Mouse (Mus musculus): ENCODE results near the gene Thoc3. TPM values are rescaled to one million over a fixed set of nuclear protein-coding genes. Genes with fewer than 3 reads are reported as not detected.
A peak's percentile ranks its signal among the peaks of the same experiment; 100 is the strongest.

The Thoc3 gene
- polyA plus RNA-seq (2012; fragmentation: generic; extraction: Trizol) = 70.8 TPM
- long read RNA-seq, experiment 1, transcript Thoc3-201 (6 exons, 2,335 nt) = major isoform, 63 of 70 reads
- long read RNA-seq, experiment 1, partial matches to known transcripts = 2 of 70 reads
- long read RNA-seq, experiment 1, other reads (novel, unspliced or antisense) = 5 of 70 reads
- long read RNA-seq, experiment 2, transcript Thoc3-201 (6 exons, 2,335 nt) = major isoform, 108 of 114 reads
- long read RNA-seq, experiment 2, partial matches to known transcripts = 0 of 114 reads
- long read RNA-seq, experiment 2, other reads (novel, unspliced or antisense) = 6 of 114 reads

DNA sequence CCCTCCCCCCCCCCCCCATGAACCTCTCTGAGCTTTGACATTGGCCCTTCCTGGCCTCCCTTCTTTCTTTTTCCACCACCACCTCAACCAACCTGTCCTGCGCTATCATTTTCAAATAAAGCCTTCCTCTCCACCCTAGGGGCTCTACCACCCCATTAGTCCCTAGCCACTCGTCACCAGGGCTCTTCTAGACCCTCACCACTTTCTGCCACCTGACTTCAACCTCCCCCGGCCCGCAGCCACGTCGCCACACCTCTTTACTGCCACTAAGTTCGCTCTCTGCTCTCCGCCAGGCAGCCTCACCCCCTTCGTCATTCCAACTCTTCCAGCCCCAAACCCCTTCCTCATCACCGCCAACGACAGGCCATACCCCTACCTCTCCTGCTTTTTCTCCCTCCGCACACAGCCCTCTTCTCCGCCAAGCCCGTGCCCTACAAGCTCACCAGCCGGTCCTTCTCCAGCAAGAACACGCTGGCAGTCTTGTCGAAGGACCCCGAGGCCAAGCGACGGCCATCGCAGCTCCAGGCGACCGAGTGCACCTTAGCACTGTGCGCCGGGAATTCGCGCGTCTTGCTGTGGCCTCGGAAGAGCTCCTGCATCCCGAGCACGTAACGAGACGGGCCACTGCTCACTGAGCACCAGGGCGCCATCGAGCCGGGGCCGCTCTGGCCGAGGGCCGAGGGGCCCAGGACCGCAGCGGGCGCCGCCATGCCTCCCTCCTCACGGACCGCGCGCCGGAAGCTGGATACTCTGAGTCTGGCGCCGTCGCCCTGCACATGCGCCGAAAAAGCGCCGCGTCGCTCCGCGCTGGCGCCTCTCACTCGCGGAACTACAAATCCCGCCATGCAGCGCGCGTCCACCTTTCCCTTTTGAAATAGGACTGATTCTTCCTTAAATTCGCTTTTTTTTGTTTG is at the start of gene Thoc3:
TSS of gene Thoc3 (minus strand) at position 752 of the 914 bp plus-strand sequence.
- Histone ChIP-seq H3K27me3 (ENCODE audit: control insufficient read depth, insufficient read depth, insufficient read length) (no peaks in the 10 kb centered on the region), H3ac (ENCODE audit: control insufficient read depth, insufficient read length, low read depth) (peak within 1 kb of the TSS; percentile 76), H3K4me3 (ENCODE audit: insufficient read depth, poor library complexity, severe bottlenecking) (peak within 1 kb of the TSS; percentile 93), H3K79me3 (ENCODE audit: low read depth) (peaks cover 41% of the 10 kb centered on the region), H3K36me3 (ENCODE audit: control insufficient read depth, insufficient read depth) (peaks cover 44% of the 10 kb centered on the region), H3K79me2 (ENCODE audit: control insufficient read depth, insufficient read depth) (peaks cover 55% of the 10 kb centered on the region)
- TF ChIP-seq USF1 (IDR thresholded peaks at IDR 0.05; ENCODE audit: low read depth) = no peak
- TF ChIP-seq MYOD1 (IDR thresholded peaks at IDR 0.05; ENCODE audit: control insufficient read depth, insufficient read length, low read depth) = no peak
- TF ChIP-seq CTCF (IDR thresholded peaks at IDR 0.05; ENCODE audit: control insufficient read depth, insufficient read depth, insufficient read length) = no peak
- no peak for TF ChIP-seq MYOG (IDR thresholded peaks at IDR 0.05; ENCODE audit: control insufficient read depth, extremely low read depth, insufficient read length)
- peak; percentile 15 for TF ChIP-seq MAX (IDR thresholded peaks at IDR 0.05)

DNA sequence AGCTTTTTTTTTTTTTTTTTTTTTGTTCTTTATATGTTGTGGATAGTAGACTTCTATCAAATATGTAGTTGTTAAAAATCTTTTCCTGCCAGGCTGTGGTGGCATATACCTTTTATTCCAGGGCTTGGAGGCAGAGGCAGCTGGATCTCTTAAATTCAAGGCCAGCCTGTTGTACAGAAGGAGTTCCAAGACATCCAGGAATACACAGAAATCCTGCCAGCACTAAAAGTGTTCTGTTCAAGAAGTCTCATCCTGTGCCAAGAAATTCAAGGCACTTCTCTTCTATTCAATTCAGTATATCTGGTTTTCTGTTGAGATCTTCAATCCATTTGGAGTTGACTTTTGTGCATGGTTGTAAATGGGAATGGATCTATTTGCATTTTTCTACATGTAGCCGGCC is 37.3 kb upstream of the Thoc3 start:
- Histone ChIP-seq H3K4me3 (ENCODE audit: insufficient read depth, poor library complexity, severe bottlenecking) (no peak overlapping the region), H3K79me2 (ENCODE audit: control insufficient read depth, insufficient read depth) (peaks cover 66% of the 10 kb centered on the region), H3K79me3 (ENCODE audit: low read depth) (peaks cover 36% of the 10 kb centered on the region), H3K36me3 (ENCODE audit: control insufficient read depth, insufficient read depth) (no peaks in the 10 kb centered on the region), H3ac (ENCODE audit: control insufficient read depth, insufficient read length, low read depth) (no peak overlapping the region), H3K27me3 (ENCODE audit: control insufficient read depth, insufficient read depth, insufficient read length) (no peaks in the 10 kb centered on the region)
- TF ChIP-seq CEBPB (IDR thresholded peaks at IDR 0.05; ENCODE audit: low read depth) = no peak
- TF ChIP-seq CTCF (IDR thresholded peaks at IDR 0.05; ENCODE audit: control insufficient read depth, insufficient read depth, insufficient read length) = no peak
- TF ChIP-seq MAX (IDR thresholded peaks at IDR 0.05) = no peak
- TF ChIP-seq MYOD1 (IDR thresholded peaks at IDR 0.05; ENCODE audit: control insufficient read depth, insufficient read length, low read depth) = no peak
- TF ChIP-seq FOSL1 (IDR thresholded peaks at IDR 0.05; ENCODE audit: insufficient read depth, low read length, poor library complexity, severe bottlenecking) = no peak
- TF ChIP-seq MYOG (IDR thresholded peaks at IDR 0.05; ENCODE audit: control insufficient read depth, extremely low read depth, insufficient read length) = no peak
- no peak for TF ChIP-seq USF1 (IDR thresholded peaks at IDR 0.05; ENCODE audit: low read depth)

DNA sequence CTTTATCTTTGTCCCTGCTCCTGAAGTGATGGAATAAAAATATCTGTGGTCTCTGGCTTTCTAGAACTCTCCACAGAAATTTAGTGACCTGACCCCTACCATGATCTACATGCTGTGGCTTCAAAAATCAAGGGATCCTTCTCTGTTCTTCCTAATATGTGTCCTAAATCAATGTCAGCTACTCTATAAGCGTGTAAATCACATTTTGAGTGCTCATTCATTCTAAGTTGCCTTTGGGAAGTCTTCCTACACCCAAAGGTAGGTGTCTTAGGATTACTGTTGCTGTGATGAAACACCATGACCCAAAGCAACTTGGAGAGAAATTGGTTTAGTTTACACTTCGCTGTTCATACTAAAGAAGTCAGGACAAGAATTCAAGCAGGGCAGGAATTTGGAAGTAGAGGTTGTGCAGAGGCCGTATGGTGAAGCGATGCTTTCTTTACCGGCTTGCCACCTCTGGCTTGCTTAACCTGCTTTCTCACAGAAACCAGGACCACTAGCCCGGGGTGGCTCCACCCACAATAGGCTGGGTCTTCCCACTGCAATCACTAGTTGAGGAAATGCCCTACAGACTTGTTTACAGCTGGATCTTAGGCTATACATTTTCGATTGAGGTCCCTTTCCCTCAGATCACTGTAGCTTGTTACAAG is 36.1 kb upstream of the Thoc3 start:
- no peaks in the 10 kb centered on the region for H3K27me3 ChIP-seq (ENCODE audit: control insufficient read depth, insufficient read depth, insufficient read length)
- H3ac ChIP-seq (ENCODE audit: control insufficient read depth, insufficient read length, low read depth) = no peak overlapping the region
- peak overlapping the region; percentile 53 for H3K4me3 ChIP-seq (ENCODE audit: insufficient read depth, poor library complexity, severe bottlenecking)
- peaks cover 34% of the 10 kb centered on the region for H3K79me3 ChIP-seq (ENCODE audit: low read depth)
- TF ChIP-seq USF1 (IDR thresholded peaks at IDR 0.05; ENCODE audit: low read depth) (no peak), MYOG (IDR thresholded peaks at IDR 0.05; ENCODE audit: control insufficient read depth, extremely low read depth, insufficient read length) (no peak), MAX (IDR thresholded peaks at IDR 0.05) (no peak), MYOD1 (IDR thresholded peaks at IDR 0.05; ENCODE audit: control insufficient read depth, insufficient read length, low read depth) (no peak), CTCF (IDR thresholded peaks at IDR 0.05; ENCODE audit: control insufficient read depth, insufficient read depth, insufficient read length) (no peak), CEBPB (IDR thresholded peaks at IDR 0.05; ENCODE audit: low read depth) (no peak), FOSL1 (IDR thresholded peaks at IDR 0.05; ENCODE audit: insufficient read depth, low read length, poor library complexity, severe bottlenecking) (no peak)
- peaks cover 57% of the 10 kb centered on the region for H3K79me2 ChIP-seq (ENCODE audit: control insufficient read depth, insufficient read depth)
- H3K36me3 ChIP-seq (ENCODE audit: control insufficient read depth, insufficient read depth) = no peaks in the 10 kb centered on the region

DNA sequence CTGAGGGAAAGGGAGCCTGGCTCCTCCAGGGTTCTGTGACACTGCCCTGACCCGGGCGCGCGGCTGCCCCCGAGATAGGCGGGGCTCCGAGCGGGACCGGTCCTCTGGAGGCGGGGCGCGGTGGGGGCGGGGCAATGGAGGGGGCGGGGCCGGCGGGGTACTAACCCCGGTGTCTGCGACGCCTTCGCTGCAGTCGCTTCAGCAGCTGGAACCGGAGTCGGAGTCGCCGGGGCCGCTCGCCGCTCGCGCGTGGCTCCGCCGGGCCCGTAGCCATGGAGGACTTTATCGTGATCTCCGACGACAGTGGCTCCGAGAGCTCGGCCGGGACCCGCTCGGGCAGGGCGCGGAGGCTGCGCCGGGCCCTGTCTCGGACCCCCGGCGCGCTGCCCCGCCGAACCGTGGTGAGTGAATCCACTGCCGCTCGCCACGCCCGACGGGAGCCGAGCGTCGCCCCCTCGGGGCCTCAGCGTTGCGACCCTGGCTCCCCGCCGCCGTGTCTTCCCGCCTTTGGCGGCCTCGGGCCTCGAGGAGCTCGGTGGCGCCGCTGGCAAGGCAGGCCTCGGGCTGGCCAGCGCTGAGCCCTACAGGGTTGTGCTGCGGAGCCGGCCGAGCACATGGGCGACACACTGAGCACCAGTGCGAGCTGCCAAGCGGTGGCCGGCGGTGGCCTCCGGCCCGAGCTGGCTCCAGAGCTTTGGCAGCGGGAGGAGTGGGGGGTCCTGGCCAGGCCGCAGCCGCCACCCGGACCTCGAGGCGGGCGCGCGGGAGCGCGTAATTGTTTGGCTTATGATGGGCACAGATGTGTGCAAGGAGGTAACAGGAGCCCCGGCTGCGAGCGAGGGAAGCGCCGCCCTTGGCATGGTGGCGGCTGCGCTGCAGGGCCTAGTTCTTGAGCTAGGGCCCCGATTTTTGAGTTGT is 35.2 kb upstream of the Thoc3 start, which contains the start of gene Simc1:
TSS of gene Simc1 (plus strand) at position 176 of the 918 bp plus-strand sequence.
- H3K4me3 ChIP-seq (ENCODE audit: insufficient read depth, poor library complexity, severe bottlenecking) = peak within 1 kb of the TSS; percentile 53
- TF ChIP-seq CEBPB (IDR thresholded peaks at IDR 0.05; ENCODE audit: low read depth) = no peak
- TF ChIP-seq USF1 (IDR thresholded peaks at IDR 0.05; ENCODE audit: low read depth) = no peak
- no peak for TF ChIP-seq CTCF (IDR thresholded peaks at IDR 0.05; ENCODE audit: control insufficient read depth, insufficient read depth, insufficient read length)
- TF ChIP-seq MYOG (IDR thresholded peaks at IDR 0.05; ENCODE audit: control insufficient read depth, extremely low read depth, insufficient read length) = no peak
- TF ChIP-seq MAX (IDR thresholded peaks at IDR 0.05) = peak; percentile 89
- TF ChIP-seq FOSL1 (IDR thresholded peaks at IDR 0.05; ENCODE audit: insufficient read depth, low read length, poor library complexity, severe bottlenecking) = no peak

More for the DNA sequence above, 35.2 kb upstream of the Thoc3 start, which contains the start of gene Simc1:
- Histone ChIP-seq H3K36me3 (ENCODE audit: control insufficient read depth, insufficient read depth) (no peaks in the 10 kb centered on the region), H3ac (ENCODE audit: control insufficient read depth, insufficient read length, low read depth) (peak within 1 kb of the TSS; percentile 81), H3K79me2 (ENCODE audit: control insufficient read depth, insufficient read depth) (peaks cover 48% of the 10 kb centered on the region), H3K79me3 (ENCODE audit: low read depth) (peaks cover 31% of the 10 kb centered on the region), H3K27me3 (ENCODE audit: control insufficient read depth, insufficient read depth, insufficient read length) (no peaks in the 10 kb centered on the region)

Measured in C2C12 (cell line).